Mouse (Mus musculus): ENCODE measurements at regions not wholly inside any gene's neighbourhood (a gene's known extent, or its start where the extent isn't known, plus 50 kb on each side); places are given as distances from the start of the nearest gene placed in this dataset.

DNA sequence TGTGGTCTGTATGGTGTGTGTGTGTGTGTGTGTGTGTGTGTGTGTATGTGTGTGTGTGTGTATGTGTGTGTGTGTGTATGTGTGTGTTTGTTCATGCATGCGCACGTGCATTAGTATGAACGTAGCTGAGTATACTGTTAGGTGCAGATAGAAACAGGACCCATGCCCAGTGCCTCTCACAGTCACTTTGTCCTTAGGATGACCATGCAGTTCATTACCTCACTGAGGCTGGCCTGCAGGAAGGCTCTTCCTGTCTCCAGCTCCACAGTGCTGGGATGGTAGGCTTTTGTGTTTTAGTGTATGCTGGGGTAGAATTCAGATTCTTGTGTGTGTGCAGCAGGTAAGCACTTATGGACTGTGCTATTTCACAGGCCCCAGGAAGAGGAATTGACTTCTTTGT lies 250.0 kb upstream of the Tacr3 start:
- Histone ChIP-seq H3K9me3 (replicated peaks; ENCODE audit: control insufficient read depth, low read length) (no peaks in the 10 kb centered on the region), H3K4me1 (ENCODE audit: control insufficient read depth, low read depth, low read length) (no peaks in the 10 kb centered on the region), H3K4me2 (ENCODE audit: low read depth, low read length) (no peak overlapping the region), H3K9ac (ENCODE audit: low read depth, low read length) (no peak overlapping the region), H3K36me3 (ENCODE audit: control insufficient read depth, insufficient read depth) (no peaks in the 10 kb centered on the region), H3K4me3 (ENCODE audit: low read depth, low read length) (no peak overlapping the region), H3K27ac (ENCODE audit: low read length) (no peak overlapping the region), H3K27me3 (ENCODE audit: control insufficient read depth, insufficient read depth, low read depth, low read length) (no peaks in the 10 kb centered on the region)
- 68% methylated on average over 3 of the region's 3 CpGs for WGBS (ENCODE audit: insufficient replicate concordance)
- ATAC-seq (ENCODE audit: low read depth), result no peak

DNA sequence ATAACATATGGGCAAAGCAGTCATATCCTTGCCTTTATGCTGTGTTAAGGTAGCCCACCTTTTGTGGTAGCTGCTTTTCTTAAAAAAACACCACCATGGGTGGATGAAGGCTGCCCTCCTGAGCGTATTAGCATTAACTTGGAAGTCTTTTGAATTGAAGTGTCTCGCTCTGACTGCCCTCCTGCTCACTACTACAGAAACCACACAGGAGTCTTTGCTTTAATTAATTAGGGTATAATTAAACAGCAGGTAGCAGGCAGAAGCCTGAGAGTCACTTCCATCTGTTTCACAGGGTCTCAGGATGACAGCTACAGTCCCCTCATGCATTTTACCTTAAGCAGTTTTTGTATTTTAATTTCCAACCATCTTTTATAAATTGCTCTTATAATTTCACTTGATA lies 240.2 kb upstream of the Tacr3 start:
- no peak overlapping the region for H3K27ac ChIP-seq (ENCODE audit: low read length)
- H3K9ac ChIP-seq (ENCODE audit: low read depth, low read length), result no peak overlapping the region
- no peak overlapping the region for H3K4me2 ChIP-seq (ENCODE audit: low read depth, low read length)
- no peaks in the 10 kb centered on the region for H3K9me3 ChIP-seq (replicated peaks; ENCODE audit: control insufficient read depth, low read length)
- no peaks in the 10 kb centered on the region for H3K36me3 ChIP-seq (ENCODE audit: control insufficient read depth, insufficient read depth)
- H3K4me1 ChIP-seq (ENCODE audit: control insufficient read depth, low read depth, low read length), result no peaks in the 10 kb centered on the region
- WGBS (ENCODE audit: insufficient replicate concordance), result 35% methylated on average over 2 of the region's 2 CpGs
- no peaks in the 10 kb centered on the region for H3K27me3 ChIP-seq (ENCODE audit: control insufficient read depth, insufficient read depth, low read depth, low read length)
- no peak overlapping the region for H3K4me3 ChIP-seq (ENCODE audit: low read depth, low read length)
- no peak for ATAC-seq (ENCODE audit: low read depth)

DNA sequence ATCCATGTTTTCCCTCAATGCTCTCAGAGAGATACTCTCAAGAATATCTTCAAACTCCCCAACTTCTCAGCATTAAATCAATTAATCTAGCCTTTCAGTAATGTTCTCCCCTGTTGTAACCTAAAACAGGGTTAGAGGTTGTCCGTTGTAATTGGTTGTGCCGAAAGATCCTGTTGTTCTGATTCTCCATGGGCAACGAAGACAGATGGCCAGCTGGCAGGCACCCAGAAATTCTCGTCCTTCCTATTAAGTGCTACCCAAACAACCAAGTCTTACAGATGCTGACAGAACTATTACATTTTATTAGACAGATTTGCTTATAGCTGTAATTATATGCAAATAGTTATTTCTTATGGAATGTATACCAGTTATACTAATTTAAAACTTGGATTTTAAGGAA lies 225.9 kb upstream of the Tacr3 start:
- Histone ChIP-seq H3K4me3 (ENCODE audit: low read depth, low read length) (no peak overlapping the region), H3K4me2 (ENCODE audit: low read depth, low read length) (no peak overlapping the region), H3K27me3 (ENCODE audit: control insufficient read depth, insufficient read depth, low read depth, low read length) (no peaks in the 10 kb centered on the region), H3K9ac (ENCODE audit: low read depth, low read length) (no peak overlapping the region), H3K4me1 (ENCODE audit: control insufficient read depth, low read depth, low read length) (no peaks in the 10 kb centered on the region), H3K27ac (ENCODE audit: low read length) (no peak overlapping the region), H3K36me3 (ENCODE audit: control insufficient read depth, insufficient read depth) (no peaks in the 10 kb centered on the region), H3K9me3 (replicated peaks; ENCODE audit: control insufficient read depth, low read length) (no peaks in the 10 kb centered on the region)
- WGBS (ENCODE audit: insufficient replicate concordance), result 70% methylated on average over 4 of the region's 4 CpGs
- ATAC-seq (ENCODE audit: low read depth), result no peak

DNA sequence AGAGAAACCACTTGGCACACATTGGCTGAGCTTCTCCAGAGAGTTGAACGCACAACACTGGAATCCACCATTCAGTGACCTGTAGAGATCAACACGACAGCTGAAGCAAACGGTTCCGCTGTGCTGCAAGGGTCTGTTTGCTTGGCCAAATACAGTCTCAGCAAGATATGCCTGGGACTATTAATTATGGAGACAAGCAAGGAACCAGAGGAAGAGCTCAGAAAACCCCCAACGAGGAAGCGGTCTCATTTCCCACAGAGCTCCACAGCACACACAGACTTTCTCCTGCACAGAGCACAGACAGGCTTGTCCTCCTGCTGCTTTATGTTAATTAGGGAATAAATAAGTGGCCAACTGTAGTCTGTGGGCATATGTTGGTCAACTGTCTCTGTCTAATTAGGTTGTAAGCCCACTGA lies 223.4 kb upstream of the Tacr3 start:
- H3K36me3 ChIP-seq (ENCODE audit: control insufficient read depth, insufficient read depth), result no peaks in the 10 kb centered on the region
- no peak overlapping the region for H3K4me3 ChIP-seq (ENCODE audit: low read depth, low read length)
- no peaks in the 10 kb centered on the region for H3K27me3 ChIP-seq (ENCODE audit: control insufficient read depth, insufficient read depth, low read depth, low read length)
- no peaks in the 10 kb centered on the region for H3K4me1 ChIP-seq (ENCODE audit: control insufficient read depth, low read depth, low read length)
- no peak overlapping the region for H3K4me2 ChIP-seq (ENCODE audit: low read depth, low read length)
- H3K27ac ChIP-seq (ENCODE audit: low read length), result no peak overlapping the region
- H3K9ac ChIP-seq (ENCODE audit: low read depth, low read length), result no peak overlapping the region
- no peak for ATAC-seq (ENCODE audit: low read depth)
- 51% methylated on average over 6 of the region's 6 CpGs for WGBS (ENCODE audit: insufficient replicate concordance)
- no peaks in the 10 kb centered on the region for H3K9me3 ChIP-seq (replicated peaks; ENCODE audit: control insufficient read depth, low read length)

DNA sequence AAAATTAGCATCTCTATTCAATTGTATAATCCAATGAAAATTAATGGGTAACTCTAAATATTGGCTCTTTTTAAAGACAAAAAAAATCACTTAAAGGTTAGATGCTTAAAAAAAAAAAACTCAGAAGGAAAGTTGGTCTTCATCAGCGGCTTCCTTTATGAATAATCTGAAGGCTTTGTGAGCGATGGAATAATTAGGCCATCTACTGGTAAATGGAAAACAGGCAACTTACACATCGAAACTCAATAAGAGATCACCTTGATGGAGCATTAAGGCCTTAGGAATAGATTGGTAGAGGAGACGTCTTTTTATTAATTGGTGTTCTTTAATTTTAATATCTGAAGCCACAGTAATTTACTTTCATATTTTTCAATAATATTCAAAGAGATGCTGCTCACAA lies 218.6 kb upstream of the Tacr3 start:
- WGBS (ENCODE audit: insufficient replicate concordance), result 52% methylated on average over 4 of the region's 4 CpGs
- no peak overlapping the region for H3K4me3 ChIP-seq (ENCODE audit: low read depth, low read length)
- ATAC-seq (ENCODE audit: low read depth), result no peak
- no peak overlapping the region for H3K27ac ChIP-seq (ENCODE audit: low read length)
- H3K9me3 ChIP-seq (replicated peaks; ENCODE audit: control insufficient read depth, low read length), result no peaks in the 10 kb centered on the region
- no peak overlapping the region for H3K9ac ChIP-seq (ENCODE audit: low read depth, low read length)
- H3K4me1 ChIP-seq (ENCODE audit: control insufficient read depth, low read depth, low read length), result no peaks in the 10 kb centered on the region
- no peak overlapping the region for H3K4me2 ChIP-seq (ENCODE audit: low read depth, low read length)
- H3K27me3 ChIP-seq (ENCODE audit: control insufficient read depth, insufficient read depth, low read depth, low read length), result no peaks in the 10 kb centered on the region
- no peaks in the 10 kb centered on the region for H3K36me3 ChIP-seq (ENCODE audit: control insufficient read depth, insufficient read depth)

DNA sequence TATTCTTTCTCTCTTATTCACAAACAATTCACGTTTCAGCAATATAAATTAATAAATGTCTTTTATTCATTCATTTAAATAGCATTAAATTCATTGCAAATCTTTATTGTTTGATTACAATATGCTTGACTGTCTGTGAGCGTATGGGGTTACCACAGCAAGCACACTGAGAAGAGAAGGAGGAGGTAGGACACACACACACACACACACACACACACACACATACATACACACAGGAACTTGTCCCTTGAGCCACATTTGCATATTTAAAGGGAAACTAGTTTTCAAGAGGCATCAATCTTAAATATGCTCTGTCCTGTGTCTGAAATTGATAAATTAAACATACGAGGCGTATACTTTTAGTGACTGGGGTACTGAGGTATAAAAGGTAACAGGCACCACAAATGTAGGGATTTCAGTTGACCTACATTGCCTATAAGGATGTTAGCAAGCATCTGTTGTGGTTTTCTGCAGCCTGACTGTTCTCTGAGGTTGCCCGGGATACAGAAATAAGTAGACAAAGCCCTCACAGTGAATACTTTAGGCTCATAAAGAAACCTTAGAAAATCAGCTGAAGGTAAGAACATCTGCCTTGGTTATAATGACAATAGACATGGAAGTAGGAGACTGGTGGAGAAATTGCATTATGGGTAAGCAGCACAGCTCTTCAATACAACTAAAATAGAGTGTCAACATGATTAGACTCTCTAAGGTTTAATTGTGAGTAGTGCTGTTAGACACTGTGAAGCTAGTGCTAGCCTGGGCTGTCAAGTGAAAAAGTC lies 217.1 kb upstream of the Tacr3 start:
- H3K36me3 ChIP-seq (ENCODE audit: control insufficient read depth, insufficient read depth), result no peaks in the 10 kb centered on the region
- H3K27ac ChIP-seq (ENCODE audit: low read length), result no peak overlapping the region
- no peak overlapping the region for H3K9ac ChIP-seq (ENCODE audit: low read depth, low read length)
- WGBS (ENCODE audit: insufficient replicate concordance), result 54% methylated on average over 5 of the region's 5 CpGs
- no peaks in the 10 kb centered on the region for H3K4me1 ChIP-seq (ENCODE audit: control insufficient read depth, low read depth, low read length)
- no peak overlapping the region for H3K4me3 ChIP-seq (ENCODE audit: low read depth, low read length)
- ATAC-seq (ENCODE audit: low read depth), result no peak
- no peaks in the 10 kb centered on the region for H3K9me3 ChIP-seq (replicated peaks; ENCODE audit: control insufficient read depth, low read length)
- H3K4me2 ChIP-seq (ENCODE audit: low read depth, low read length), result no peak overlapping the region
- H3K27me3 ChIP-seq (ENCODE audit: control insufficient read depth, insufficient read depth, low read depth, low read length), result no peaks in the 10 kb centered on the region

DNA sequence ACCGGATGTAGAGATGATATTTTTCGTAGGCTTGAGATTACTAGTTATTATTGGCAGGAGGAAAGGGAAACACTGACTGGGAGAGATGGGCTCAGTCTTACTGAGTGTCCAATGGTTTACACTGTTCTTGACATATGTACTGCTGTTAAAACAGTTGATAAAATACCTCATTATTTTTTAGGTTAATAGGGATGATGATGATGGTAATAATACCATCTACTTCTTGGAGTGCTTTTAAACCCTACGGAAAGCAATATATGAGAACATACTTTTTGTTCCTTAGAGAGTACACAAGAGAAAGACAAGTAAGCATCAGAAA lies 216.6 kb upstream of the Tacr3 start:
- WGBS (ENCODE audit: insufficient replicate concordance), result 74% methylated on average over 3 of the region's 3 CpGs
- Histone ChIP-seq H3K4me3 (ENCODE audit: low read depth, low read length) (no peak overlapping the region), H3K27ac (ENCODE audit: low read length) (no peak overlapping the region), H3K4me2 (ENCODE audit: low read depth, low read length) (no peak overlapping the region), H3K9ac (ENCODE audit: low read depth, low read length) (no peak overlapping the region), H3K9me3 (replicated peaks; ENCODE audit: control insufficient read depth, low read length) (no peaks in the 10 kb centered on the region), H3K36me3 (ENCODE audit: control insufficient read depth, insufficient read depth) (no peaks in the 10 kb centered on the region), H3K4me1 (ENCODE audit: control insufficient read depth, low read depth, low read length) (no peaks in the 10 kb centered on the region), H3K27me3 (ENCODE audit: control insufficient read depth, insufficient read depth, low read depth, low read length) (no peaks in the 10 kb centered on the region)
- ATAC-seq (ENCODE audit: low read depth), result no peak

DNA sequence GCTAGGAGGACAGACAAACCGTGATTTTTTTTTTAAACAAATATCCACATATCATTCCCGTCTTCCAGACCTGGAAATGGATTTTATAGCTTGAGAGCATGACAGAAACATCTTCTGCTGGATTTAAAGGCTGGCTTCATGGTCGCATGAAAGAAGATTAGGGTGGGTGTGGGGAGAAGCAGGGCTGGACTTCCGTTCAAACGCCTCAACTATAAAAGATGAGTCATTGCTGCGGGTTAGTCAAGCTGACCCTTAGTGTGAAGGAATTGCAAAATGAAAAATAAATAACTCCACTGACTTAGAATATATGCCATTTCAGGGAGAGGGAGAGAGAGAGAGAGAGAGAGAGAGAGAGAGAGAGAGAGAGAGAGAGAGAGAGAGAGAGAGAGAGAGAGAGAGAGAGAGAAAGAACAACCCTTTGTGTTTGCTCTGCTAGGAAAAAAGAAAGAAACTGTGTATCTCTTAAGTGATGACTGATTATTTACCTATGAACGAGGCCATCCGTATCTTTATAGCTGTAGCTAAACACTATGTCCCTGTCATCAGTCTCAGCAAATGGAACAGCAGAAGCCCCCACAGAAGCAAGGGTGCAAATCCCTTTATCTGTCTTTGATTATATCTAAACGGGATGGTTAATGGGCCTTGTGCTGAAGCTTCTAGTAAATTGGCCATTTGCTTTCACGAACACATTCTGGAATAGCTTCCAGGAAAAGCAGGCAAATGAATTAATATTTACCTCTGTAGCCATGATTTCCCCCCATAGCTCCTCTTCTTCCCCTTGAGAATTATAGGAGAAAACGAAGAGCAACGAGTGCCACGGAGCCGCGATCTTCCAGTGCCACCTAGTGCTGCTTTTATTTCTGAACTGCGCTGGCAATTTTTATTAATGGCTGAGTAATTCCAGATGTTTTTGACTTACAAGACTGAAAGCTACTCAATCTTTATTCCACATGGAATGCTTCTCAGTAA lies 199.4 kb upstream of the Tacr3 start:
- Histone ChIP-seq H3K36me3 (ENCODE audit: control insufficient read depth, insufficient read depth) (no peaks in the 10 kb centered on the region), H3K4me1 (ENCODE audit: control insufficient read depth, low read depth, low read length) (no peaks in the 10 kb centered on the region), H3K4me3 (ENCODE audit: low read depth, low read length) (no peak overlapping the region), H3K27me3 (ENCODE audit: control insufficient read depth, insufficient read depth, low read depth, low read length) (no peaks in the 10 kb centered on the region), H3K9ac (ENCODE audit: low read depth, low read length) (no peak overlapping the region), H3K27ac (ENCODE audit: low read length) (no peak overlapping the region), H3K4me2 (ENCODE audit: low read depth, low read length) (no peak overlapping the region), H3K9me3 (replicated peaks; ENCODE audit: control insufficient read depth, low read length) (no peaks in the 10 kb centered on the region)
- 31% methylated on average over 16 of the region's 16 CpGs for WGBS (ENCODE audit: insufficient replicate concordance)
- no peak for ATAC-seq (ENCODE audit: low read depth)

DNA sequence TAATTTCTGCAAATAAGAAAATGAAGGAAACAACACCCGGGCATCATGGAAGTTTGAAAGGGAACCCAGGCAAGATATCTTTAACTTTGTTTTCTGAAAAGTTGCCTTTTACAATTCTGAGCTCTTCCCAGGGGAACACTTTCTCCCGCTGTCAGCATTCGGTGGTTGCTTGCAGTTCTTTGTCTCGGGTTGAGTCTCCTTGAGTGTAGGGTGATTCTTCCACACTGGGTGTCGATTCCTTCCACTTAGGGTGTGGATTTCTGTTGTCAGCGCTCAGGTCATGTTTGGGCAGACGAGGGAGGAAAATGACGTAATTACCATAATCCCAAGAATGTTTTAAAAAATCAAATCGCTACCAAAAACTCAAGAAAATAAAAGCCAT lies 198.7 kb upstream of the Tacr3 start:
- no peak overlapping the region for H3K4me3 ChIP-seq (ENCODE audit: low read depth, low read length)
- H3K27me3 ChIP-seq (ENCODE audit: control insufficient read depth, insufficient read depth, low read depth, low read length), result no peaks in the 10 kb centered on the region
- H3K9ac ChIP-seq (ENCODE audit: low read depth, low read length), result no peak overlapping the region
- no peaks in the 10 kb centered on the region for H3K9me3 ChIP-seq (replicated peaks; ENCODE audit: control insufficient read depth, low read length)
- WGBS (ENCODE audit: insufficient replicate concordance), result 46% methylated on average over 9 of the region's 9 CpGs
- H3K4me1 ChIP-seq (ENCODE audit: control insufficient read depth, low read depth, low read length), result no peaks in the 10 kb centered on the region
- no peak overlapping the region for H3K4me2 ChIP-seq (ENCODE audit: low read depth, low read length)
- no peak overlapping the region for H3K27ac ChIP-seq (ENCODE audit: low read length)
- no peak for ATAC-seq (ENCODE audit: low read depth)
- H3K36me3 ChIP-seq (ENCODE audit: control insufficient read depth, insufficient read depth), result no peaks in the 10 kb centered on the region

Measured in liver, embryonic 16.5 days (tissue).